Mouse (Mus musculus) liver, embryonic 14.5 days (tissue): Measurements from ENCODE around the gene Ranbp2. TPM values are rescaled to one million over a fixed set of nuclear protein-coding genes. Genes with fewer than 3 reads are reported as not detected.
A peak's percentile ranks its signal among the peaks of the same experiment; 100 is the strongest.

Source experiments
- ATAC-seq: fragments of 200-750 bp; cut with Nextera tagmentation; 2 replicates; pipeline ENCODE4 v1.8.0; 2017; ENCODE audit warnings: moderate number of reproducible peaks, mild to moderate bottlenecking, moderate library complexity; ENCODE audit not compliant: insufficient read depth
- DNase-seq, 3 experiments: peaks; one replicate each; pipeline ENCODE4 v3.0.0-alpha.2; 2012 to 2013; ENCODE audit warnings: low read depth in 3 of 3, low spot score in 3 of 3
- H3K27ac ChIP-seq: fragments of 300-500 bp; sonication (generic); 2 replicates; pipeline ENCODE4 v1.5.1; 2014; ENCODE audit warnings: moderate library complexity, mild to moderate bottlenecking, control low read depth, inconsistent platforms
- H3K27me3 ChIP-seq: fragments of 300-500 bp; sonication (generic); 2 replicates; pipeline ENCODE4 v1.6.1; 2014; ENCODE audit warnings: mild to moderate bottlenecking, low read length, moderate library complexity; ENCODE audit not compliant: control insufficient read depth, insufficient read depth
- H3K36me3 ChIP-seq: fragments of 300-500 bp; sonication (generic); replicated peaks from 2 replicates; pipeline ENCODE4 v1.6.1; 2014; ENCODE audit warnings: low read depth; ENCODE audit not compliant: control insufficient read depth, insufficient read depth
- H3K4me1 ChIP-seq, 2 experiments: fragments of 200-500 bp in 1 of 2; fragments of 300-500 bp in 1 of 2; sonication (generic) in 1 of 2; replicated peaks; 2 replicates each; pipeline ENCODE4 v1.6.1; 2012 to 2014; ENCODE audit warnings: antibody characterized with exemption in 1 of 2, inconsistent platforms in 1 of 2, low read length in 1 of 2; ENCODE audit not compliant: control insufficient read depth in 2 of 2, insufficient read depth in 2 of 2
- H3K4me2 ChIP-seq: fragments of 300-500 bp; sonication (generic); 2 replicates; pipeline ENCODE4 v1.6.1; 2014; ENCODE audit warnings: low read depth, mild to moderate bottlenecking, control low read depth, moderate library complexity
- H3K4me3 ChIP-seq, 2 experiments: fragments of 200-500 bp in 1 of 2; fragments of 300-500 bp in 1 of 2; sonication (generic) in 1 of 2; 2 replicates each; pipeline ENCODE4 v1.5.1; 2012 to 2014; ENCODE audit warnings: low read depth in 2 of 2, low read length in 2 of 2, mild to moderate bottlenecking in 2 of 2, control low read depth in 1 of 2, inconsistent platforms in 1 of 2, moderate library complexity in 1 of 2; ENCODE audit not compliant: insufficient read depth in 1 of 2
- H3K9ac ChIP-seq: fragments of 300-500 bp; sonication (generic); replicated peaks from 2 replicates; pipeline ENCODE4 v1.6.1; 2014; ENCODE audit warnings: mild to moderate bottlenecking, control low read depth, moderate library complexity
- H3K9me3 ChIP-seq: fragments of 300-500 bp; sonication (generic); 2 replicates; pipeline ENCODE4 v1.6.1; 2016; ENCODE audit warnings: low read length, mixed read lengths; ENCODE audit not compliant: control insufficient read depth
- CTCF ChIP-seq: IDR thresholded peaks from 2 replicates; pipeline ENCODE4 v1.5.1; 2016; ENCODE audit warnings: antibody characterized with exemption, low read depth, control low read depth
- EP300 ChIP-seq: IDR thresholded peaks from 2 replicates; pipeline ENCODE4 v1.6.1; 2016; ENCODE audit warnings: antibody characterized with exemption, low read depth
- WGBS: fragments of 180-500 bp; shearing (Covaris S2); extraction: QIAGEN DNeasy Blood & Tissue Kit; methylation state at CpG from one replicate; pipeline ENCODE4 v1.1.7; 2014; ENCODE audit not compliant: insufficient replicate concordance; 5-methylcytosine and 5-hydroxymethylcytosine counted together
- polyA plus RNA-seq, 2 experiments: library from polyadenylated mRNA; depleted of rRNA in 1 of 2; stranded (reverse) in 1 of 2; unstranded in 1 of 2; fragments of >200 nt; fragmentation: Nextera tagmentation in 1 of 2; extraction: Ambion mirVana in 1 of 2; gene quantifications; 2 replicates each; pipeline versions ENCODE4 v1.2.1 to v1.2.3; 2012 to 2014

Ranbp2 gene
- polyA plus RNA-seq, 2 experiments, result 11.1 to 27.2 TPM

DNA sequence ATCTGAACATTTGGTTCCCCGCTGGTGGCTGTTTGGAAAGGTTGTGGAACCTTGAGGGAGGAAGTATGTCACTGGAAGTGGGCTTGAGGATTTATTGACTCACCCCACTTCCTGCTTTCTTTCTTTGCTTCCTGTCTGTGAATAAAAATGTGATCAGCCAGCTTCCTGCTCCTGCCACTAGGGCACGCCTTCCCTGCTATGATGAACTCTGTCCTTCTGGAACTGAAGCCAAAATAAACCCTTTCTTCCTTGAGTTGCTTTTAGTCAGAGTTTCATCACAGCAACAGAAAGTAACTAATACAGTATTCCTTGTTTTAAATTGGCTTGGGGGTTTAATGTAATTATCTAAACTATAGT, 40.8 kb upstream of the Ranbp2 start:
- peaks cover 7 to 18% of the 10 kb centered on the region in 2 experiments for H3K4me1 ChIP-seq
- 37% methylated on average over 2 of the region's 2 CpGs for WGBS
- DNase-seq, result no peak
- peak overlapping the region; percentile 45 for H3K27ac ChIP-seq
- ATAC-seq, result peak; percentile 27; the same call in 1 of the 2 replicates
- H3K9me3 ChIP-seq, result no peaks in the 10 kb centered on the region
- peak overlapping the region; percentile 18 for H3K4me2 ChIP-seq
- no peak overlapping the region for H3K4me3 ChIP-seq
- no peak overlapping the region for H3K9ac ChIP-seq
- peaks cover 59% of the 10 kb centered on the region for H3K36me3 ChIP-seq
- TF ChIP-seq CTCF (peak; percentile 46), EP300 (no peak)
- no peaks in the 10 kb centered on the region for H3K27me3 ChIP-seq

DNA sequence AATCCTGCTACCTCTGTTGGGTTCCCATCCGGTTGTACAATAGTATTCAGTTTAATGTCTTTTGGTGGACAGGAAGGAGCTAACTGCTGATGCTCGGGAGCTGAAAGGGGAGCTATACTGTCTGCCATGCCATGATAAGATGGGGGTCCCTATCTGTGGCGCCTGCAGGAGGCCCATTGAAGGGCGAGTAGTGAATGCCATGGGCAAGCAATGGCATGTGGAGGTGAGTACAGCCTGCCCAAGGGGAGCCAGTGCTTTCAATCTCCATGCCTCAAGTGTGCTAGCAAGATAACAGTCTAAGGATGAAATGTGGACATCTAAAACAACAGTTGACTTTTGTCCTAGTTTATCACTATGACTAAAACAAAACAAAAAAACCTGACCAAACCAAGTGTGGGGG, 34.4 kb upstream of the Ranbp2 start:
- Histone ChIP-seq H3K4me1 (peaks cover 22% of the 10 kb centered on the region in 2 experiments), H3K4me2 (peak overlapping the region; percentile 47), H3K36me3 (peaks cover 76% of the 10 kb centered on the region), H3K9ac (peak overlapping the region; percentile 34), H3K4me3 (no peak overlapping the region), H3K27me3 (no peaks in the 10 kb centered on the region), H3K27ac (peak overlapping the region; percentile 83), H3K9me3 (no peaks in the 10 kb centered on the region)
- DNase-seq (peak; percentile 65 to 75 (median 71)), ATAC-seq (peak; percentile 97)
- no peak for TF ChIP-seq CTCF
- peak; percentile 90 for TF ChIP-seq EP300
- 17% methylated on average over 4 of the region's 4 CpGs for WGBS

DNA sequence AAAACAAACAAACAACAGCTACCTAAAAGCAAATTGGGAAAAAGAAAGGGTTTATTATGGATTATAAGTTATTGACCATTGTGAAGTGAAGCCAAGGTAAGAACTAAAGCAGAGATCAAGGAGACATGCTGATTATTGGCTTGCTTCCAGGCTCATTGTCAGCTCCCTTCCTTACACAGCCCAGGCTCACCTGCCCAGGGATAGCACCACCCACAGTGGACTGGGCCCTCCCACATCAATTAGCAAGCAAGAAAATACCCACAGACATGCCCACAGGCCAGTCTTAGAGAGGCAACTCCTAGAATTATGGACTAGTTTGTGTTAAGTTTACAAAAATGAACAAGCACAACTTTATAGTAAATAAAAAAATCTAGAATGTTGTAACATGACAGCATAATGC, 33.9 kb upstream of the Ranbp2 start:
- peak overlapping the region; percentile 3; the same call in 1 of the 2 replicates for H3K9ac ChIP-seq
- no peak overlapping the region for H3K4me3 ChIP-seq
- peaks cover 22% of the 10 kb centered on the region in 2 experiments for H3K4me1 ChIP-seq
- H3K27me3 ChIP-seq, result no peaks in the 10 kb centered on the region
- H3K9me3 ChIP-seq, result no peaks in the 10 kb centered on the region
- ATAC-seq (peak; percentile 73), DNase-seq (no peak)
- TF ChIP-seq CTCF (no peak), EP300 (no peak)
- peak overlapping the region; percentile 83 for H3K27ac ChIP-seq
- H3K4me2 ChIP-seq, result peak overlapping the region; percentile 47
- H3K36me3 ChIP-seq, result peaks cover 78% of the 10 kb centered on the region

DNA sequence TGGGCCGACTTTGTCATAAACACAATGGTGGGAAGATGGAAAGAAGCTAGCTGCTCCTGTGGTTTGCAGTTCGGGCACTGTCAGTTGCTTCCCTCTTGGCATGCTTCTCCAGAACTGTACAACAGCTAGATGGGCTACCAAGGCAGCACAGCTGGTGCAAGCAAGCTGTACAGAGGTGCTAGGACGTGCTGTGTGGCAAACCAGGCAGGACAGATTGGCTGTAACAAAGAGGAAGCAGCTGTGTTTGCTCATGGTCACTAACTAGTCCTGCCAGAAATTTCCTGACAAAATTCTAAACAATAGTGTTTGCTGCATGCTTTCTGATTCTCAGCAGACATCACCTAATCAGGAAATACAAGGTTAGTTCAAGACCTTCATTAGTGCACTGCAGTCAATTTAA, 30.0 kb upstream of the Ranbp2 start:
- WGBS, result 61% methylated on average over 3 of the region's 3 CpGs
- DNase-seq (no peak), ATAC-seq (no peak)
- Histone ChIP-seq H3K27ac (no peak overlapping the region), H3K4me2 (no peak overlapping the region), H3K27me3 (no peaks in the 10 kb centered on the region), H3K9ac (no peak overlapping the region), H3K4me3 (no peak overlapping the region), H3K36me3 (peaks cover 56% of the 10 kb centered on the region), H3K9me3 (no peaks in the 10 kb centered on the region), H3K4me1 (peaks cover 15 to 16% of the 10 kb centered on the region in 2 experiments)
- TF ChIP-seq EP300 (no peak), CTCF (no peak)

DNA sequence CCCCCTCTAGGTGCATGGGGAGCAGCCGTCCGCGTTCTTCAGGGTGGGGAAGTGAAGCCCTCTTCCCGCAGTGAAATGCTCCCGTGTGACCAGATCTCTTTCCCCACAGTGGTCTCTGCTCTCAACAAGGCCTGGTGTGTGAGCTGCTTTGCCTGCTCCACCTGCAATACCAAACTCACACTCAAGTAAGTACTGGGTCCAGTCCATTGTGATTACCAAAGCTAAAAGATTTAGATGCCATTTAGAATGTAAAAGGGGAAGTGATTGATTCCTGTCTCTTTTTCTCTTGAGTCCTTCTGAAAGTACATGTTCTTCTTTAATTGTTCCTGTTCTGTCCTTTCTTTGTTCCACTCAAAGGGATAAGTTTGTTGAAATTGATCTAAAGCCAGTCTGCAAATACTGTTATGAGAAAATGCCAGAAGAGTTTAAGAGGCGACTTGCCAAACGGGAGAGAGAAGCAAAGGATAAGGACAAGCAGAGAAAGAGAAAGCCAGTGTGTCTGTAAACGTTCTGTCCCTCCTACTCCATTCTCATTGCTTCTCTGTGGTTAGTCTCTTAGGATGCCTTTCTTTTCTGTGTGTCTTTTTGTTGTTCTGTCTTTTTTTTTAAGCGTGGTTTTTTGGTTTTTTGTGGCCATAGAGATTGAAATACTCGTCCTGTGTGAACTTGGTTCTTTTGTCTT, 28.3 kb upstream of the Ranbp2 start:
- no peak overlapping the region for H3K4me3 ChIP-seq
- no peak overlapping the region for H3K27ac ChIP-seq
- H3K9ac ChIP-seq, result no peak overlapping the region
- H3K9me3 ChIP-seq, result no peaks in the 10 kb centered on the region
- TF ChIP-seq EP300 (no peak), CTCF (no peak)
- ATAC-seq (no peak), DNase-seq (no peak)
- H3K4me1 ChIP-seq, result peaks cover 2% of the 10 kb centered on the region in 2 experiments; a peak in 2 of 4 replicates
- WGBS, result 84% methylated on average over 10 of the region's 10 CpGs
- H3K4me2 ChIP-seq, result no peak overlapping the region
- peaks cover 51% of the 10 kb centered on the region for H3K36me3 ChIP-seq
- no peaks in the 10 kb centered on the region for H3K27me3 ChIP-seq
